Mouse (Mus musculus) CH12.LX (cell line): ENCODE results near the gene Pacs2. TPM values are rescaled to one million over a fixed set of nuclear protein-coding genes. Genes with fewer than 3 reads are reported as not detected.

Experiments used
- DNase-seq: peaks from one replicate; pipeline ENCODE4 v3.0.0-alpha.2; 2013; ENCODE audit errors: extremely low read depth
- H3K27ac ChIP-seq: 2 replicates; pipeline ENCODE4 v1.5.1; 2012; ENCODE audit warnings: low read depth, mild to moderate bottlenecking, control low read depth, moderate library complexity; ENCODE audit not compliant: insufficient read depth
- H3K27me3 ChIP-seq: replicated peaks from 2 replicates; pipeline ENCODE3; 2012; ENCODE audit warnings: inconsistent platforms
- H3K36me3 ChIP-seq, 2 experiments: replicated peaks in 1 of 2; 2 replicates each; pipeline versions ENCODE3 to v1.6.1; 2012; ENCODE audit warnings: inconsistent platforms in 1 of 2, low read length in 1 of 2, mild to moderate bottlenecking in 1 of 2, mixed read lengths in 1 of 2, moderate library complexity in 1 of 2; ENCODE audit not compliant: control insufficient read depth in 1 of 2, insufficient read depth in 1 of 2
- H3K4me1 ChIP-seq, 2 experiments: 2 replicates each; pipeline ENCODE4 v1.6.1; 2012; ENCODE audit warnings: inconsistent platforms in 1 of 2, moderate library complexity in 1 of 2; ENCODE audit not compliant: insufficient read depth in 2 of 2, control insufficient read depth in 1 of 2
- H3K4me2 ChIP-seq: 2 replicates; pipeline ENCODE4 v1.6.1; 2012; ENCODE audit warnings: low read depth, mild to moderate bottlenecking, control low read depth; ENCODE audit not compliant: poor library complexity, insufficient read depth, severe bottlenecking
- H3K4me3 ChIP-seq, 3 experiments: fragments of 150-350 bp in 1 of 3; sonication (generic) in 1 of 3; replicated peaks in 1 of 3; 2 replicates each; pipeline versions ENCODE3 to v1.5.1; 2011 to 2012; ENCODE audit warnings: low read depth in 2 of 3, low read length in 2 of 3, mild to moderate bottlenecking in 2 of 3, moderate library complexity in 2 of 3, control low read depth in 1 of 3, improper control_type of control experiment in 1 of 3, inconsistent platforms in 1 of 3, mixed read lengths in 1 of 3; ENCODE audit not compliant: poor library complexity in 1 of 3
- H3K79me2 ChIP-seq: replicated peaks from 2 replicates; pipeline ENCODE4 v1.6.1; 2012; ENCODE audit warnings: mild to moderate bottlenecking, moderate library complexity; ENCODE audit not compliant: control insufficient read depth, poor library complexity, insufficient read depth, severe bottlenecking; ENCODE audit errors: extremely low read depth
- H3K9ac ChIP-seq: 2 replicates; pipeline ENCODE4 v1.6.1; 2012; ENCODE audit warnings: low read depth, mild to moderate bottlenecking, control low read depth, moderate library complexity; ENCODE audit not compliant: insufficient read depth
- H3K9me3 ChIP-seq: replicated peaks from 2 replicates; pipeline ENCODE3; 2012; ENCODE audit warnings: low read length, inconsistent platforms, mixed read lengths
- BHLHE40 ChIP-seq: IDR thresholded peaks from 2 replicates; pipeline ENCODE4 v1.6.1; 2011; ENCODE audit warnings: mild to moderate bottlenecking, low read depth, low read length, improper control_type of control experiment
- CHD1 ChIP-seq: IDR thresholded peaks from 2 replicates; pipeline ENCODE4 v1.6.1; 2012; ENCODE audit warnings: low read depth, low read length, improper control_type of control experiment, inconsistent platforms
- CHD2 ChIP-seq: IDR thresholded peaks from 2 replicates; pipeline ENCODE4 v1.6.1; 2011; ENCODE audit warnings: low read length, improper control_type of control experiment
- CTCF ChIP-seq, 2 experiments: IDR thresholded peaks in 1 of 2; conservative IDR thresholded peaks in 1 of 2; 2 replicates each; pipeline ENCODE4 v1.5.1; 2011 to 2012; ENCODE audit warnings: low read depth in 2 of 2, low read length in 2 of 2, improper control_type of control experiment in 1 of 2, inconsistent platforms in 1 of 2, mild to moderate bottlenecking in 1 of 2, moderate library complexity in 1 of 2
- EP300 ChIP-seq: IDR thresholded peaks from 2 replicates; pipeline ENCODE4 v1.6.1; 2011; ENCODE audit warnings: low read length, improper control_type of control experiment
- ETS1 ChIP-seq: conservative IDR thresholded peaks from 2 replicates; pipeline ENCODE4 v1.6.1; 2012; ENCODE audit warnings: low read depth, mild to moderate bottlenecking, inconsistent platforms, low read length, improper control_type of control experiment, moderate library complexity
- HCFC1 ChIP-seq: IDR thresholded peaks from 2 replicates; pipeline ENCODE4 v1.6.1; 2012; ENCODE audit warnings: low read depth, mild to moderate bottlenecking, inconsistent platforms, low read length, improper control_type of control experiment
- IRF4 ChIP-seq: IDR thresholded peaks from 2 replicates; pipeline ENCODE4 v1.6.1; 2014; ENCODE audit warnings: low read depth, mild to moderate bottlenecking, inconsistent platforms, low read length, improper control_type of control experiment
- JUN ChIP-seq: IDR thresholded peaks from 2 replicates; pipeline ENCODE4 v1.6.1; 2011; ENCODE audit warnings: low read depth, mild to moderate bottlenecking, low read length, improper control_type of control experiment, moderate library complexity; ENCODE audit not compliant: insufficient read depth
- JUND ChIP-seq: conservative IDR thresholded peaks from 2 replicates; pipeline ENCODE4 v1.6.1; 2011; ENCODE audit warnings: low read depth, low read length, improper control_type of control experiment
- MAZ ChIP-seq: IDR thresholded peaks from 2 replicates; pipeline ENCODE4 v1.6.1; 2012; ENCODE audit warnings: low read depth, mild to moderate bottlenecking, inconsistent platforms, low read length, improper control_type of control experiment, moderate library complexity
- MEF2A ChIP-seq: IDR thresholded peaks from 2 replicates; pipeline ENCODE4 v1.6.1; 2014; ENCODE audit warnings: low read depth, mild to moderate bottlenecking, inconsistent platforms, low read length, improper control_type of control experiment, borderline replicate concordance
- MXI1 ChIP-seq: IDR thresholded peaks from 2 replicates; pipeline ENCODE4 v1.6.1; 2011; ENCODE audit warnings: mild to moderate bottlenecking, low read depth, low read length, improper control_type of control experiment
- NELFE ChIP-seq: IDR thresholded peaks from 2 replicates; pipeline ENCODE4 v1.6.1; 2011; ENCODE audit warnings: low read depth, low read length, improper control_type of control experiment
- NRF1 ChIP-seq: IDR thresholded peaks from 2 replicates; pipeline ENCODE4 v1.6.1; 2014; ENCODE audit warnings: low read depth, mild to moderate bottlenecking, inconsistent platforms, low read length, improper control_type of control experiment, moderate library complexity
- PAX5 ChIP-seq: IDR thresholded peaks from 2 replicates; pipeline ENCODE4 v1.6.1; 2012; ENCODE audit warnings: low read length, inconsistent platforms, mixed read lengths
- POLR2A ChIP-seq: IDR thresholded peaks from 2 replicates; pipeline ENCODE4 v1.6.1; 2011; ENCODE audit warnings: low read depth, mild to moderate bottlenecking, improper control_type of control experiment, low read length
- RCOR1 ChIP-seq: conservative IDR thresholded peaks from 2 replicates; pipeline ENCODE4 v1.6.1; 2012; ENCODE audit warnings: low read depth, mild to moderate bottlenecking, inconsistent platforms, low read length, improper control_type of control experiment
- SMC3 ChIP-seq: IDR thresholded peaks from 2 replicates; pipeline ENCODE4 v1.6.1; 2011; ENCODE audit warnings: low read depth, low read length, improper control_type of control experiment
- UBTF ChIP-seq: IDR thresholded peaks from 2 replicates; pipeline ENCODE4 v1.6.1; 2012; ENCODE audit warnings: low read depth, mild to moderate bottlenecking, inconsistent platforms, low read length, improper control_type of control experiment, moderate library complexity
- ZMIZ1 ChIP-seq: IDR thresholded peaks from 2 replicates; pipeline ENCODE4 v1.6.1; 2012; ENCODE audit warnings: low read depth, mild to moderate bottlenecking, inconsistent platforms, low read length, improper control_type of control experiment
- dilution Hi-C: fragments of 300-500 bp; cut with MboI; formaldehyde crosslinking; loops from 2 replicates; pipeline ENCODE4 v1.14.3; 2020; ENCODE audit warnings: low sequenced_read_pairs; ENCODE audit not compliant: extremely low pct_unique_long_range_greater_than_20kb, extremely low pct_ligation_motif_present
- in situ Hi-C: fragments of 300-500 bp; cut with MboI; formaldehyde crosslinking; loops from 3 replicates; pipeline ENCODE4 v1.14.3; 2019; ENCODE audit warnings: low sequenced_read_pairs, low pct_ligation_motif_present, low pct_unique_long_range_greater_than_20kb, mixed read lengths
- polyA plus RNA-seq: library from polyadenylated mRNA; unstranded; fragments of >175 nt; gene quantifications from 2 replicates; pipeline ENCODE4 v1.2.1, GENCODE M21; 2012; ENCODE audit warnings: low read depth; ENCODE audit not compliant: insufficient read length
- total RNA-seq, 2 experiments: library from RNA; depleted of rRNA; stranded (reverse); fragments of 300-350 nt in 1 of 2; fragments of >200 nt in 1 of 2; gene quantifications; 2 replicates each; pipeline ENCODE4 v1.2.3; 2012 to 2014

Pacs2 gene
- total and polyA plus RNA-seq, 3 experiments: 3.1 to 7.1 (median 7.0) TPM

- peaks cover 16 to 29% of the 10 kb centered on the region in 2 experiments for H3K4me1 ChIP-seq
- no peak for TF ChIP-seq ETS1
- TF ChIP-seq HCFC1: no peak
- no peak for TF ChIP-seq CHD1
- TF ChIP-seq BHLHE40: no peak
- TF ChIP-seq MXI1: no peak
- TF ChIP-seq JUND: no peak
- TF ChIP-seq MAZ: no peak
- TF ChIP-seq UBTF: no peak
- no peak for TF ChIP-seq ZMIZ1
- no peak for TF ChIP-seq CHD2
- no peak for TF ChIP-seq PAX5
- no peak for TF ChIP-seq SMC3
- no peak for TF ChIP-seq IRF4
- no peak for TF ChIP-seq JUN
- TF ChIP-seq, all 38 proteins: peak for 0
- in situ Hi-C loops: no loop called here
- H3K9me3 ChIP-seq: no peaks in the 10 kb centered on the region
- H3K27ac ChIP-seq: no peak overlapping the region
- DNase-seq: no peak
- peak overlapping the region; percentile 8 for H3K9ac ChIP-seq
- dilution Hi-C loops: no loop called here
- peaks cover 0 to 17% of the 10 kb centered on the region in 2 experiments for H3K36me3 ChIP-seq
- no peaks in the 10 kb centered on the region for H3K79me2 ChIP-seq
- no peaks in the 10 kb centered on the region for H3K27me3 ChIP-seq
- H3K4me3 ChIP-seq: peak overlapping the region in 2 of 3 experiments; percentile 6 to 81
- peak overlapping the region; percentile 8; the same call in 1 of the 2 replicates for H3K4me2 ChIP-seq
Observed at GRCm38 (mm10) chr12:113075486-113075885, 61.2 kb downstream of the Pacs2 start.

- TF ChIP-seq EP300: no peak
- no peak for TF ChIP-seq CTCF (conservative IDR thresholded peaks at IDR 0.05 in 1 of 2, IDR thresholded peaks at IDR 0.05 in 1 of 2; ENCODE audit: low read depth in 2 of 2, low read length in 2 of 2)
- no peak for TF ChIP-seq NELFE
- TF ChIP-seq POLR2A: no peak
- no peak for TF ChIP-seq RCOR1
- no peak for TF ChIP-seq NRF1
- no peak for TF ChIP-seq MEF2A
- TF ChIP-seq, all 38 proteins: peak for 0
- in situ Hi-C loops: loop anchor here (10.0 kb wide), 1 partner anchor 82 kb away; the partner anchor contains the start of gene Brf1
- Histone ChIP-seq H3K4me2 (no peak overlapping the region), H3K9me3 (peaks cover 3% of the 10 kb centered on the region), H3K79me2 (no peaks in the 10 kb centered on the region), H3K27me3 (peaks cover 2% of the 10 kb centered on the region), H3K4me1 (peaks cover 9 to 24% of the 10 kb centered on the region in 2 experiments), H3K36me3 (no peaks in the 10 kb centered on the region), H3K9ac (no peak overlapping the region), H3K27ac (no peak overlapping the region), H3K4me3 (no peak overlapping the region)
- dilution Hi-C loops: no loop called here
- no peak for DNase-seq
Observed at GRCm38 (mm10) chr12:113087276-113087675, 73.0 kb downstream of the Pacs2 start.
